Mouse (Mus musculus) kidney, embryonic 16.5 days (tissue): ENCODE measurements at regions not wholly inside any gene's neighbourhood (a gene's known extent, or its start where the extent isn't known, plus 50 kb on each side); places are given as distances from the start of the nearest gene placed in this dataset.

ENCODE experiments used
- ATAC-seq: fragments of 200-750 bp; cut with Nextera tagmentation; 2 replicates; pipeline ENCODE4 v1.8.0; 2017; ENCODE audit warnings: moderate TSS enrichment; ENCODE audit not compliant: low FRiP score, low TSS enrichment
- H3K27ac ChIP-seq: fragments of 300-500 bp; sonication (generic); 2 replicates; pipeline ENCODE4 v1.5.1; 2014; ENCODE audit warnings: low read length
- H3K27me3 ChIP-seq: fragments of 300-500 bp; sonication (generic); 2 replicates; pipeline ENCODE4 v1.6.1; 2014; ENCODE audit warnings: low read length, control low read depth, mixed read lengths; ENCODE audit not compliant: insufficient read depth
- H3K36me3 ChIP-seq: fragments of 300-500 bp; sonication (generic); 2 replicates; pipeline ENCODE4 v1.6.1; 2014; ENCODE audit warnings: low read length, control low read depth, mixed read lengths; ENCODE audit not compliant: insufficient read depth
- H3K4me1 ChIP-seq: fragments of 300-500 bp; sonication (generic); 2 replicates; pipeline ENCODE4 v1.6.1; 2014; ENCODE audit warnings: low read length, control low read depth, mixed read lengths; ENCODE audit not compliant: insufficient read depth
- H3K4me2 ChIP-seq: fragments of 300-500 bp; sonication (generic); replicated peaks from 2 replicates; pipeline ENCODE4 v1.6.1; 2014; ENCODE audit warnings: low read depth, low read length
- H3K4me3 ChIP-seq: fragments of 300-500 bp; sonication (generic); 2 replicates; pipeline ENCODE4 v1.5.1; 2014; ENCODE audit warnings: mild to moderate bottlenecking, low read length
- H3K9ac ChIP-seq: fragments of 300-500 bp; sonication (generic); replicated peaks from 2 replicates; pipeline ENCODE4 v1.6.1; 2014; ENCODE audit warnings: low read length
- H3K9me3 ChIP-seq: fragments of 300-500 bp; sonication (generic); 2 replicates; pipeline ENCODE4 v1.6.1; 2016; ENCODE audit warnings: low read length, control low read depth
- WGBS: fragments of 180-500 bp; shearing (Covaris S2); extraction: QIAGEN DNeasy Blood & Tissue Kit; methylation state at CpG from one replicate; pipeline ENCODE4 v1.1.7; 2014; 5-methylcytosine and 5-hydroxymethylcytosine counted together

DNA sequence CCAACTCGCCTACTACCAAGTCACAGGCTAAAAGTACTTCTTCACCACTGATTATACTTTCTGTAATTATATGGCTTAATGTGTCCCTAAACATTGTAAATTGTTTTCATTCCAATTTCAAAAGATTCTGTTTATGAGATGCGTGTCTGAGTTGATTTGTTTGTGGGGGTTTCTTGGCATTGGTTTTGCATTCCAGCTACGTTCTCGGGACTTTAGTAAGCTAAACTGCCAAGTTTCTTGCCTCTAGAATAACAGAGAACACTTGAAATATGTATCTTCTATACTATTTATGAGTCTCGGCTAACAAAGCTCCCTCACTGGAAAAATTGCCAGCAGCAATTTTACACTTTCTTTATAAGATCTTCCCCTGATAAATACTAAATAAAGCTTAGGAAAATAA lies 609.2 kb upstream of the Alcam start:
- Histone ChIP-seq H3K4me3 (no peak overlapping the region), H3K9me3 (no peaks in the 10 kb centered on the region), H3K36me3 (no peaks in the 10 kb centered on the region), H3K27ac (no peak overlapping the region), H3K4me1 (no peaks in the 10 kb centered on the region), H3K27me3 (no peaks in the 10 kb centered on the region), H3K9ac (no peak overlapping the region), H3K4me2 (no peak overlapping the region)
- 54% methylated on average over 5 of the region's 5 CpGs for WGBS
- no peak for ATAC-seq

DNA sequence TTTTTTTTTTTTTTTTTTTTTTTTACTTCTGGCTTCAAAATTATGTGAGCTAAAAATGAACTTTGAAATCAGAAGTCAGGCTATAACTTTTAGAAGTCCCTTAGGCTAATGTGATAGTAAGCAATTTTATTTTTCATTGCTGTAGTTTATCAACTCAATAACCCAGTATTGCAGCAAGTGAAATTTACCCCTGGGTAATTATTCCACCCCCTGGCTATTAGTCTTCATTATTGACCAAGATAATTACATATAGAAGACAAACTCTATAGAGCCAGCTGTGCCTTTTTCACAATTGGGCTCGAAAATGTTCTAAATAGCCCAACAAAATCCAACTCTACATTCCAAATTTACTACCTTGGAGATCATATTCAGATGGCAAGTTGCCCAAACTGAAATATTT lies 572.2 kb upstream of the Alcam start:
- Histone ChIP-seq H3K9ac (no peak overlapping the region), H3K9me3 (no peaks in the 10 kb centered on the region), H3K27me3 (no peaks in the 10 kb centered on the region), H3K36me3 (no peaks in the 10 kb centered on the region), H3K4me3 (no peak overlapping the region), H3K4me2 (no peak overlapping the region), H3K27ac (no peak overlapping the region), H3K4me1 (no peaks in the 10 kb centered on the region)
- no peak for ATAC-seq
- WGBS = 55% methylated on average over 1 of the region's 1 CpGs

DNA sequence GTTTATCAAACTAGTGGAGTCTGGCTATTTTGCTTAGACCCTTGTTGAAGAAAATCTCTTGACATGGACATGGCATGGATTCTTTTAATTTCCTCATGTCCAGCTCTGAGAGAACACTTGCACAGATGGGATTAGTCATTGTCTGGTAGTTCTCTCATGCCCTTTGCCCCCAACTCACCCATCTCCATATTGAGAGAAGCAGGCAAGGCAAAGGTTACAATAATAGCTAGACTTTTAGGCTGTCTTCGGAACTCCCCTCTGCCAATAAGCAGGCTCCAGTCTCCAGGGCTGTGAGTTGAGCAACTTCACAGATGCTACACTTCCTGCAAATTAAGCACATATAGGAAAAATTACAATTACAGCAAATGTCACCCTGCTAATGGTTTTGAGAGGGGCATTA lies 558.0 kb upstream of the Alcam start:
- H3K27ac ChIP-seq = no peak overlapping the region
- no peak overlapping the region for H3K9ac ChIP-seq
- H3K4me1 ChIP-seq = no peaks in the 10 kb centered on the region
- H3K4me2 ChIP-seq = no peak overlapping the region
- no peaks in the 10 kb centered on the region for H3K36me3 ChIP-seq
- no peak overlapping the region for H3K4me3 ChIP-seq
- WGBS = 53% methylated on average over 1 of the region's 1 CpGs
- ATAC-seq = no peak; the same call in 1 of the 2 replicates
- no peaks in the 10 kb centered on the region for H3K9me3 ChIP-seq
- no peaks in the 10 kb centered on the region for H3K27me3 ChIP-seq

DNA sequence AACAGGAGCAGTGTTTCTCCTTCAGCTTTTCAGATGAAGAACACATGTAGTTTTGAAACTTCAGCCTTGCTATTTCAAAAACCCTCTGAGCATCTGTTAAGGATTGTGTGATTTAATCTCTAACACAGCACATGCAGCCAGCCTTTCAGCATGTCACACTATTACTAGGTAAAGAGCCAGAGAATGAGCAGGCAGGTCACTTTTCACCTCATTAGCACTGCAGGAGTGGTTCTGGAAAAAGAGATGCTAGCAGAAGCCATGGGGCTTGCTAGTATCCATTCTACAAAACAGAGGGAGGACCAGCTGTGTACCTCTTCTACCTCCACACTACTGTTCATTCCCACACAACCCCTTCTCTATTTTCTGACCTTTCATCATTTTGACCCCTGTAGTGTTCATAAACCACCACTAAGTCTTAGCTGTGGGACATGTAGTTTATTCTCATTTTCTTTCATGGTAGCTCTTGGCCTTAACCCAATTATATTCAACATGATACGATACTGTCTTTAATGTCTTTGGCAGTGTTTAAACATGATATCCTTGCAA lies 535.1 kb upstream of the Alcam start:
- Histone ChIP-seq H3K4me2 (no peak overlapping the region), H3K27ac (no peak overlapping the region), H3K27me3 (no peaks in the 10 kb centered on the region), H3K4me1 (no peaks in the 10 kb centered on the region), H3K9me3 (no peaks in the 10 kb centered on the region), H3K36me3 (no peaks in the 10 kb centered on the region), H3K4me3 (no peak overlapping the region), H3K9ac (no peak overlapping the region)
- WGBS = 84% methylated on average over 1 of the region's 1 CpGs
- ATAC-seq = no peak

DNA sequence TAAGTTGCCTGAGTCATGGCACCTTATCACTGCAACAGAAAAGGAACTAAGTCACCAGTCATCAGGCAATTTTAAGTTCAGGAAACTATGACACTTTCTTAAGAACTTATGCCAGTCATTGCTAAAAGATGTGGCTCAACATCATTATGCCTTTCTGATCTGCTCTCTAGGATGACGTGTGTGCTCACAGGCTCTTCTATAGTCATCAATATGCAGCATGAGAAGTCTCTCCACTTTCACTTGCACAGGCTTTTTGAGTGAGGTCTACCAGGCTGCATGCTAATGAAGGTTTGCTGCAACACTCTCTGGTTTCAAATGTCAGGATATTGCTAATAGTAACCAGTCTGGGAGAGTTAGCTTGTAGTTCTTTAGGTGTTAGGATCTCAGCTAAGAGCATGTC lies 530.5 kb upstream of the Alcam start:
- Histone ChIP-seq H3K4me2 (no peak overlapping the region), H3K36me3 (no peaks in the 10 kb centered on the region), H3K27me3 (no peaks in the 10 kb centered on the region), H3K9ac (no peak overlapping the region), H3K27ac (no peak overlapping the region), H3K4me3 (no peak overlapping the region), H3K4me1 (no peaks in the 10 kb centered on the region), H3K9me3 (no peaks in the 10 kb centered on the region)
- WGBS = 52% methylated on average over 1 of the region's 1 CpGs
- ATAC-seq = no peak

DNA sequence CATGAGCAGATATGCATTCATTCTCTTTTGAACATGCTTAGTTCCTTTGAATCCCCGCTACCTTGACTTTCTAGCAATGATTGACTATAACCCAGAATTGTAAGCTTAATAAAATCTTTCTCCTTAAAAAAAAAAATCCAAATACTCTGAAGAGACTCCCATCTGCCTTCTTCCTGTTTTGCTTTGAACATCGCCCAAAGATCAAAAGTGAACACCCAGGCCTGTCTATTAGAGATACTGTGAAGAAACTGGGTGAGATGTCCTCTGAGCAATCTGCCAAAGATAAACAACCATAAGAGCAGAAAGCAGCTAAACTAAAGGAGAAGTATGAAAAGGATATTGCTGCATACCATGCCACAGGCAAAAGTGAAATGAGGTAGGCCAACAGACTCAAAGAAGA lies 527.1 kb upstream of the Alcam start:
- no peak for ATAC-seq

DNA sequence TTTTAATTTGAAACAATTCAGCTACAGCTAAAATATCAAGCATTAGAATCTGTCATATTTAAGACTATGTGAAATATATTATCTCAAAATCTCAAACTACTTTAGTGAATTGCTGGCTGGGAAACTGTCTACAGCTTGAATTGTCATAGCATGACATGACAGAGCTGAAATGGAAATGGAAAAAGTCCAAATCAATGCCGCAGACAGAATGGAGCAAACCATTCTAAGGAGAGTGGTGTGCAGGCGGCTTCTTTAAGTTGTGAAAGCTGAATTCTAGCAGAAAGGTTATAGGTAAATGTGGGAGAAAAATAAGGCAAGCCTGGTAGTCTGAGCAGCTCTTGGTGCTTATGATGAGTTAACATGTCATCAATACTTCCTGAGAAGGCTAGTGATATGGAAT lies 518.9 kb upstream of the Alcam start:
- H3K36me3 ChIP-seq = no peaks in the 10 kb centered on the region
- whole genome bisulfite sequencing = 90% methylated on average over 2 of the region's 2 CpGs
- H3K4me1 ChIP-seq = no peaks in the 10 kb centered on the region
- ATAC-seq = no peak
- no peak overlapping the region for H3K9ac ChIP-seq
- H3K4me2 ChIP-seq = no peak overlapping the region
- no peak overlapping the region for H3K4me3 ChIP-seq
- H3K27ac ChIP-seq = no peak overlapping the region
- no peaks in the 10 kb centered on the region for H3K27me3 ChIP-seq
- no peaks in the 10 kb centered on the region for H3K9me3 ChIP-seq

More for the DNA sequence above, 527.1 kb upstream of the Alcam start:
- WGBS = 87% methylated on average over 2 of the region's 2 CpGs
- Histone ChIP-seq H3K9me3 (no peaks in the 10 kb centered on the region), H3K4me1 (no peaks in the 10 kb centered on the region), H3K4me2 (no peak overlapping the region), H3K4me3 (no peak overlapping the region), H3K36me3 (no peaks in the 10 kb centered on the region), H3K9ac (no peak overlapping the region), H3K27ac (no peak overlapping the region), H3K27me3 (no peaks in the 10 kb centered on the region)

DNA sequence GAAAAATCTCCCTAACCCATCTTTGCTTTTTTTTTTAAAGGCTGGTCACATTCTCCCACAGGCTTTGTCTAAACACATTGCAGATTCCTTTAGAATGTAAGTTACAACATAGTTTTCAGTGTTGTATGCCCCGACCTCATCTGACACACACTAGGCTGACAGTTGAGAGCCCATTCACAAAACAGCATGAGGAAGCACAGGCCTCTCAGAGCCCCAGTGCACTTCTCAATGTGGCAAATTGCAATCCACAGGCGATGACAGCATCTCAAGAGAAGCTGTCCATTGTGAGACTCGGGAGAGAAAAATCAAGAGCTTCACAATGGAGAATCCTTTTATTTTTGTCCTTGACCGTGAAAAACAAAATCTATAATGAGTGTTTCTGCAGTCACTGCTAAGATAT lies 493.8 kb upstream of the Alcam start:
- Histone ChIP-seq H3K27me3 (no peaks in the 10 kb centered on the region), H3K9ac (no peak overlapping the region), H3K4me2 (no peak overlapping the region), H3K4me1 (no peaks in the 10 kb centered on the region), H3K36me3 (no peaks in the 10 kb centered on the region), H3K4me3 (no peak overlapping the region), H3K27ac (no peak overlapping the region), H3K9me3 (no peaks in the 10 kb centered on the region)
- WGBS = 85% methylated on average over 4 of the region's 4 CpGs
- no peak for ATAC-seq

DNA sequence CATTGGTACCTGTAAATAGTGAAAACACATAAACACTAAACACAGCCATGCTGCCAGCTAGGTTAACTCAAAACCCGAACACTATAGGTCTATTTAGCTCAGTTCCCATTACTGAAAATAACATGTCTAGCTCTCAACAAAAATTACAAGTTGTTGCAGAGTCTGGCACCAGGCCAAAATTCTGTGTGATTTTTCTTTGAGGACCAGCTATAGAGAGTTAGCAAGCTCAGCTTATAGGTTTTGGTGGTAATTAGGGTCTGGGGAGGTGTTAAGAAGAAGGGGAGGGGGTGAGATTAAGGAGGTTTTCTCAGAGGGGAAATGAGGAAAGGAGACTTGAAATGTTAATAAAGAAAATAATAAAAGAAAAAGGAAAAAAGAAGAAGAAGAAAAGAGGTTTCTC lies 480.9 kb upstream of the Alcam start:
- WGBS = 71% methylated on average over 1 of the region's 1 CpGs

DNA sequence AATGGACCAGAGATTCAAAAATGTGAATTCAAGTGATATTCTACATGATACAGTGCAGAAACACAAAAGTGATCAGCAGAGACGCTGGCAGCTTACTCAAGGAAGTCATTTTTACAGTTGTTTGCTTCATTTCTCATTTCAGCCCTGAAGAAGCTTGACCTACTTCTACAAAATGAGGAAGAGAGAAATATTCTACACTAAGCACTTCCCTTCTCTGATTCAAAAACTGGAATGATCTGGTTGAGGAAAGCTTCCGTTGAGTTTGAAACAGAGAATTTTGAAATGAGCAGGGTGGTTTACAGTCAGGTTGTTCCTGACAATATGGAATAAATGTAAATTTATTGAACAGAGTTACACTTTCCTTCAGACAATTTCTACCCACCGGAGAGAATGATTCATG lies 478.1 kb upstream of the Alcam start:
- 90% methylated on average over 3 of the region's 3 CpGs for WGBS
- Histone ChIP-seq H3K4me3 (no peak overlapping the region), H3K27me3 (no peaks in the 10 kb centered on the region), H3K27ac (no peak overlapping the region), H3K4me1 (no peaks in the 10 kb centered on the region), H3K4me2 (no peak overlapping the region), H3K9me3 (no peaks in the 10 kb centered on the region), H3K36me3 (no peaks in the 10 kb centered on the region), H3K9ac (no peak overlapping the region)
- ATAC-seq = no peak

More for the DNA sequence above, 480.9 kb upstream of the Alcam start:
- Histone ChIP-seq H3K27ac (no peak overlapping the region), H3K36me3 (no peaks in the 10 kb centered on the region), H3K4me3 (no peak overlapping the region), H3K9ac (no peak overlapping the region), H3K9me3 (no peaks in the 10 kb centered on the region), H3K4me2 (no peak overlapping the region), H3K27me3 (no peaks in the 10 kb centered on the region), H3K4me1 (no peaks in the 10 kb centered on the region)
- ATAC-seq = no peak
